16 mouse cellular contexts compared by ENCODE assay signal in genomic region chr8:47763194-47763593, GRCm38 (mm10). TPM values are rescaled to one million over a fixed set of nuclear protein-coding genes. Genes with fewer than 3 reads are reported as not detected.
DNase-seq lines count a peak whose midpoint lies in the region; ATAC-seq and TF ChIP-seq lines count a peak whose summit lies in the region.
"Had no signal": no experiment of that assay in that cellular context is flagged by ENCODE, and none has a peak within 500 bp of the region (broad histone marks: within the 10 kb centered on the region; RNA-seq: fewer than 3 reads in every experiment).

No protein-coding gene starts in this region.

- peak; percentile 16; the same call in 1 of the 2 replicates for ATAC-seq in kidney, embryonic 15.5 days (replicated peaks; ENCODE audit: low FRiP score)
- ATAC-seq in hindbrain, embryonic 14.5 days (ENCODE audit: low FRiP score), result no peak
- ATAC-seq in midbrain, postnatal 0 days (ENCODE audit: low FRiP score), result no peak
- no peak for ATAC-seq in frontal cortex, adult (ENCODE audit: low TSS enrichment)
- ATAC-seq: liver, embryonic 12.5 days had no signal

- H3K9me3 ChIP-seq in kidney, embryonic 15.5 days (replicated peaks), result no peaks in the 10 kb centered on the region
- no peaks in the 10 kb centered on the region for H3K9me3 ChIP-seq in hindbrain, embryonic 14.5 days (ENCODE audit: control insufficient read depth, low read length)
- H3K9me3 ChIP-seq in midbrain, postnatal 0 days (ENCODE audit: low read length), result no peaks in the 10 kb centered on the region
- H3K9me3 ChIP-seq: forebrain, embryonic 12.5 days; G1E; liver, embryonic 12.5 days had no signal

- TF ChIP-seq CTCF in midbrain, postnatal 0 days (IDR thresholded peaks at IDR 0.05), result no peak

- H3K27me3 ChIP-seq in kidney, embryonic 15.5 days, result 0 out of 2 replicates have a peak, but pooled peaks cover 3% of the 10 kb centered on the region
- H3K27me3 ChIP-seq in hindbrain, embryonic 14.5 days (ENCODE audit: control insufficient read depth, insufficient read depth, low read length), result no peaks in the 10 kb centered on the region
- H3K27me3 ChIP-seq in midbrain, postnatal 0 days (ENCODE audit: insufficient read depth, low read length), result no peaks in the 10 kb centered on the region
- H3K27me3 ChIP-seq: forebrain, embryonic 12.5 days; liver, embryonic 12.5 days had no signal

- no peak overlapping the region for H3K4me3 ChIP-seq in kidney, embryonic 15.5 days (replicated peaks)
- H3K4me3 ChIP-seq in hindbrain, embryonic 14.5 days (replicated peaks; ENCODE audit: low read length), result no peak overlapping the region
- H3K4me3 ChIP-seq in midbrain, postnatal 0 days (ENCODE audit: low read depth, low read length), result no peak overlapping the region
- H3K4me3 ChIP-seq: forebrain, embryonic 12.5 days; liver, embryonic 12.5 days had no signal

- DNase-seq in kidney, postnatal 4 days, result no peak
- DNase-seq in Muller cell, postnatal 12 days (ENCODE audit: inconsistent ontology term), result peak; percentile 37
- DNase-seq in hindbrain, embryonic 14.5 days (ENCODE audit: low spot score), result no peak
- no peak for DNase-seq in midbrain, postnatal 0 days (ENCODE audit: low spot score)
- no peak for DNase-seq in left cerebral cortex, postnatal 14 days (ENCODE audit: low spot score in 2 of 2)
- DNase-seq: lung, postnatal 14 days; spleen, adult 18-20 months had no signal

- no peak overlapping the region for H3K9ac ChIP-seq in kidney, embryonic 15.5 days
- no peak overlapping the region for H3K9ac ChIP-seq in hindbrain, embryonic 14.5 days
- no peak overlapping the region for H3K9ac ChIP-seq in midbrain, postnatal 0 days (replicated peaks; ENCODE audit: low read length, poor library complexity, severe bottlenecking)
- H3K9ac ChIP-seq: forebrain, embryonic 12.5 days; liver, embryonic 12.5 days had no signal

- intact Hi-C loops in left cerebral cortex, postnatal 14 days (cut with DNase I), result no loop called here

- no peak overlapping the region; the same call in 1 of the 2 replicates for H3K27ac ChIP-seq in kidney, embryonic 15.5 days
- H3K27ac ChIP-seq in hindbrain, embryonic 14.5 days, result no peak overlapping the region
- H3K27ac ChIP-seq in midbrain, postnatal 0 days (ENCODE audit: low read depth, low read length), result no peak overlapping the region
- H3K27ac ChIP-seq: forebrain, embryonic 12.5 days; liver, embryonic 12.5 days had no signal

- no peaks in the 10 kb centered on the region for H3K36me3 ChIP-seq in kidney, embryonic 15.5 days
- H3K36me3 ChIP-seq in hindbrain, embryonic 14.5 days (replicated peaks; ENCODE audit: control insufficient read depth, insufficient read depth), result no peaks in the 10 kb centered on the region
- H3K36me3 ChIP-seq in midbrain, postnatal 0 days (ENCODE audit: insufficient read depth, low read length), result no peaks in the 10 kb centered on the region
- H3K36me3 ChIP-seq: forebrain, embryonic 12.5 days; G1E; liver, embryonic 12.5 days had no signal

- WGBS in kidney, embryonic 15.5 days, result 22% methylated on average over 9 of the region's 9 CpGs
- WGBS in hindbrain, embryonic 14.5 days, result 45% methylated on average over 9 of the region's 9 CpGs
- 21% methylated on average over 9 of the region's 9 CpGs for WGBS in midbrain, postnatal 0 days

- peaks cover 32% of the 10 kb centered on the region for H3K4me1 ChIP-seq in kidney, embryonic 15.5 days
- peaks cover 18% of the 10 kb centered on the region; the same call in 1 of the 2 replicates for H3K4me1 ChIP-seq in hindbrain, embryonic 14.5 days (replicated peaks; ENCODE audit: control insufficient read depth, insufficient read depth, low read length)
- H3K4me1 ChIP-seq in midbrain, postnatal 0 days (ENCODE audit: insufficient read depth, low read length), result no peaks in the 10 kb centered on the region; the same call in 1 of the 2 replicates
- H3K4me1 ChIP-seq: liver, embryonic 12.5 days had no signal

- H3K4me2 ChIP-seq in kidney, embryonic 15.5 days, result peak overlapping the region; percentile 56
- H3K4me2 ChIP-seq in hindbrain, embryonic 14.5 days (replicated peaks), result peak overlapping the region; percentile 30
- peak overlapping the region; percentile 34 for H3K4me2 ChIP-seq in midbrain, postnatal 0 days (ENCODE audit: low read depth, low read length, poor library complexity, severe bottlenecking)
- H3K4me2 ChIP-seq: forebrain, embryonic 12.5 days; liver, embryonic 12.5 days had no signal

RNA-seq across cellular contexts. Expression of gene Cdkn2aip, which starts 49.5 kb away (rescaled TPM):
- 24.5 and 27.9 TPM in 2 replicates for polyA plus RNA-seq in kidney, embryonic 15.5 days (2015; fragmentation: Nextera tagmentation; extraction: Ambion mirVana)
- 32.0 and 34.6 TPM in 2 replicates for polyA plus RNA-seq in hindbrain, embryonic 14.5 days (2014; fragmentation: Nextera tagmentation; extraction: Ambion mirVana)
- 19.4 and 19.9 TPM in 2 replicates for total RNA-seq in midbrain, postnatal 0 days (2014; rRNA removed)
- 21.8 and 23.3 TPM in 2 replicates for polyA plus RNA-seq in midbrain, postnatal 0 days (2015; fragmentation: Nextera tagmentation; extraction: Ambion mirVana)
- 10 to 100 TPM; 13.5 to 15.8 TPM for total RNA-seq in left cerebral cortex, postnatal 14 days (2021)

RNA-seq across cellular contexts. Expression of gene Cldn24, which starts 58.7 kb away (rescaled TPM):
- polyA plus RNA-seq in kidney, embryonic 15.5 days (2015; fragmentation: Nextera tagmentation; extraction: Ambion mirVana), result not detected in 2 replicates
- polyA plus RNA-seq in hindbrain, embryonic 14.5 days (2014; fragmentation: Nextera tagmentation; extraction: Ambion mirVana), result not detected in 2 replicates
- not detected in 2 replicates for total RNA-seq in midbrain, postnatal 0 days (2014; rRNA removed)
- not detected in 2 replicates for polyA plus RNA-seq in midbrain, postnatal 0 days (2015; fragmentation: Nextera tagmentation; extraction: Ambion mirVana)
- total RNA-seq in left cerebral cortex, postnatal 14 days (2021), result not detected
- total RNA-seq: left cerebral cortex, adult 8-10 months; monocyte, adult 5-6 weeks had no signal
- polyA plus RNA-seq: forebrain, embryonic 12.5 days; G1E; gonadal fat pad, adult 2 months; heart, postnatal 0 days; liver, embryonic 12.5 days had no signal
